Mouse (Mus musculus) bone marrow, adult 2 months (tissue): ENCODE measurements around the gene Camkmt.

ENCODE experiments used
- CTCF ChIP-seq: fragments of 200-500 bp; IDR thresholded peaks from 2 replicates; pipeline ENCODE4 v1.5.1; 2011; ENCODE audit warnings: low read length, control low read depth; ENCODE audit not compliant: control insufficient read depth, insufficient read depth
- POLR2A ChIP-seq: fragments of 200-500 bp; IDR thresholded peaks from 2 replicates; pipeline ENCODE4 v1.6.1; 2011; ENCODE audit warnings: low read depth, mild to moderate bottlenecking, control low read depth, low read length, borderline replicate concordance; ENCODE audit not compliant: control insufficient read depth

DNA sequence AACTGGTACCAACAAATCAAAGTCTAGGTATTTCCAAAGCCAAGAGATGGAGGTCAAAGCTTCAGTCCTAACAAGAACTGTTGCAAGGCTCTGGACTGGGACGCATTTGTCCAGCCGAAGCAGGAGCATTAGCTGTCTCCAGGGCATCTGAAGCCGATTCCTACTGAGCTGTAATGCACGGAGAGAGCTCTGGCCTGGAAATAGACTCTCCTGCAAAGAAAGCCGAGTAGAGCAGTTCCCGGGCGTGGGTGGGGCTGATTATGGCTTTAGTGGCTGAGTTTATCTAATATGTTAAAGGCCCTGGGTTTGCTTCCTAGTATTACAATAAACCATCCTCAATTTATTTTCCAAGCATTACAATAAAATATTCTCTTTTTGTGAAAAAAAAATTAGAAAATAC lies 17.1 kb upstream of the Camkmt start:
- TF ChIP-seq CTCF (no peak), POLR2A (no peak)
